ENCODE assay signal across 8 mouse cellular contexts in the genomic region with DNA sequence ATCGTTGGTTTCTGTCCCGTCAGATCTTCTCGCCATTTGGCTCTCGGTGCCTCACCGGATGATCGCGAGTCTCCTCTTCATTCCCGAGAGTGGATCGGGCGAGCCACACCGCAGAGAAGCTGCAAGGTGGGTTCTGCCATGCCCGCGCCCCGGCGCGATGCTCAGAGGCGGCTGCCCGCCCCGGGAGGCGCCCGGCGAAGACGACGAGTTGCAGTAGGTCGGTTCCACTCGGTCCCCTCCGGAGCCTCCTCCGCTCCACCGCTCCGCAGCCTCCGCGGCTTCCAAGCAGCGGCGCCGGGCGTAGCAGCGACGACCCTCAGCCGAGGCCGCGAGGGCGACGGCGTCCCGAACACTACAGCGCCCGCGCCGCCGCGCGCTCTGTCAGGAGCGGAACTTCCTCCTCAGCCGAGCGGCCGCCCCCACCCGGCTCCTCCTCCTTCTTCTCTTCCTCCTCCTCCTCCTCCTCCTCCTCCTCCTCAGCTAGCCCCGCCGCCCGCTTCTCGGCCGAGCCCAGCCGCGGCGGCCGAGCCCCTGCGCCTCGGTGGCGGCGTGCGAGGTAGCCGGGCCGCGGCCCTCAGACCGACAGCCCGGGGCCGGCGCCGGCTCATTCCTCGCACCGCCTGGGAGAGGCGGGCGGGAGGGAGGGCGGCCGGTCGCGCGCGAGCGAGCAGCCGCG. TPM values are rescaled to one million over a fixed set of nuclear protein-coding genes. Genes with fewer than 3 reads are reported as not detected.
DNase-seq lines count a peak whose midpoint lies in the region; ATAC-seq and TF ChIP-seq lines count a peak whose summit lies in the region.

A gene (minus strand): TSS at position 417 of the 676 bp plus-strand sequence.

- H3K4me3 ChIP-seq in cerebellum, adult 2 months (replicated peaks; ENCODE audit: insufficient read depth, low read depth, low read length), result peak within 1 kb of the TSS; percentile 88

- TF ChIP-seq CTCF in cerebellum, adult 2 months (IDR thresholded peaks at IDR 0.05; ENCODE audit: borderline replicate concordance, insufficient read depth, low read depth, low read length), result no peak

- no peaks in the 10 kb centered on the region for H3K4me1 ChIP-seq in cerebellum, adult 2 months (ENCODE audit: control insufficient read depth, insufficient read depth, low read length)

- peak; percentile 83 for DNase-seq in MEL-GATA-1-ER (ENCODE audit: extremely low read depth, low read depth)
- peak; percentile 87 to 89 for DNase-seq in cerebellum, adult 2 months
- DNase-seq in forelimb bud, embryonic 11.5 days (ENCODE audit: low read depth, low spot score), result peak; percentile 74
- peak; percentile 85 to 86 for DNase-seq in layer of hippocampus, postnatal 14 days (ENCODE audit: low spot score in 2 of 2)
- peak; percentile 87 for DNase-seq in lung, postnatal 14 days
- DNase-seq in ovary, postnatal 36 days (ENCODE audit: low spot score), result peak; percentile 87
- peak; percentile 92 for DNase-seq in thymus, postnatal 25 days

- H3K27ac ChIP-seq in cerebellum, adult 2 months (ENCODE audit: insufficient read depth, low read length), result peak within 1 kb of the TSS; percentile 91

- no peaks in the 10 kb centered on the region for H3K27me3 ChIP-seq in cerebellum, adult 2 months (ENCODE audit: control insufficient read depth, insufficient read depth, low read length)

- peak; percentile 68 to 74 for ATAC-seq in hematopoietic stem cell, adult 5-6 weeks (replicated peaks in 1 of 2; ENCODE audit: insufficient read depth in 1 of 2, low FRiP score in 2 of 2, low TSS enrichment in 1 of 2, low read depth in 1 of 2, poor library complexity in 2 of 2, severe bottlenecking in 2 of 2)

- WGBS in cerebellum, adult 2 months, result 3% methylated on average over 89 of the region's 92 CpGs

- peak; percentile 87 for TF ChIP-seq POLR2A in cerebellum, adult 2 months (IDR thresholded peaks at IDR 0.05; ENCODE audit: borderline replicate concordance, insufficient read depth, low read length)

RNA-seq across cellular contexts. Expression of the gene that starts here (rescaled TPM):
- 21.4 and 22.2 TPM in 2 replicates for polyA plus RNA-seq in cerebellum, adult 2 months (2012; rRNA removed)
- total RNA-seq in hematopoietic stem cell, adult 5-6 weeks (2017), result 63.7 and 71.4 TPM in 2 replicates
- total RNA-seq in layer of hippocampus, postnatal 14 days (2021), result 100 to 1,000 TPM; 124 to 128 TPM

Comparison
In these comparisons a context has a peak if more than half of its experiments do, and no peak if none do; other contexts are left out.
1. Peak in every context shown above with its lines: DNase-seq, ATAC-seq, H3K4me3 ChIP-seq and H3K27ac ChIP-seq.